Mouse (Mus musculus) limb, embryonic 15.5 days (tissue): ENCODE data around the gene Strn4. TPM values are rescaled to one million over a fixed set of nuclear protein-coding genes. Genes with fewer than 3 reads are reported as not detected.
A peak's percentile ranks its signal among the peaks of the same experiment; 100 is the strongest.

ENCODE experiments used
- ATAC-seq: fragments of 200-750 bp; cut with Nextera tagmentation; 2 replicates; pipeline ENCODE4 v1.8.0; 2017; ENCODE audit warnings: low read depth, moderate TSS enrichment; ENCODE audit not compliant: insufficient number of reproducible peaks, low FRiP score, low TSS enrichment
- H3K27ac ChIP-seq: fragments of 300-500 bp; sonication (generic); 2 replicates; pipeline ENCODE4 v1.5.1; 2015; ENCODE audit warnings: moderate library complexity, mild to moderate bottlenecking, inconsistent platforms
- H3K27me3 ChIP-seq: fragments of 300-500 bp; sonication (generic); 2 replicates; pipeline ENCODE4 v1.6.1; 2015; ENCODE audit warnings: inconsistent platforms
- H3K36me3 ChIP-seq: fragments of 300-500 bp; sonication (generic); 2 replicates; pipeline ENCODE4 v1.6.1; 2015; ENCODE audit warnings: inconsistent platforms
- H3K4me1 ChIP-seq: fragments of 300-500 bp; sonication (generic); 2 replicates; pipeline ENCODE4 v1.6.1; 2015; ENCODE audit warnings: inconsistent platforms
- H3K4me2 ChIP-seq: fragments of 300-500 bp; sonication (generic); 2 replicates; pipeline ENCODE4 v1.6.1; 2015; ENCODE audit warnings: mild to moderate bottlenecking, inconsistent platforms
- H3K4me3 ChIP-seq: fragments of 300-500 bp; sonication (generic); 2 replicates; pipeline ENCODE4 v1.5.1; 2015; ENCODE audit warnings: mild to moderate bottlenecking, inconsistent platforms
- H3K9ac ChIP-seq: fragments of 300-500 bp; sonication (generic); 2 replicates; pipeline ENCODE4 v1.6.1; 2015; ENCODE audit warnings: inconsistent platforms
- H3K9me3 ChIP-seq: fragments of 300-500 bp; sonication (generic); 2 replicates; pipeline ENCODE4 v1.6.1; 2016; ENCODE audit warnings: inconsistent platforms
- WGBS: fragments of 180-500 bp; shearing (Covaris S2); methylation state at CpG from one replicate; pipeline ENCODE4 v1.1.7; 2015; 5-methylcytosine and 5-hydroxymethylcytosine counted together
- polyA plus RNA-seq: library from polyadenylated mRNA; unstranded; fragments of >200 nt; fragmentation: Nextera tagmentation; extraction: Ambion mirVana; gene quantifications from 2 replicates; pipeline ENCODE4 v1.2.1, GENCODE M21; 2015

Strn4 gene
- polyA plus RNA-seq, 1 experiment from 2014 or later = 96.1 TPM

DNA sequence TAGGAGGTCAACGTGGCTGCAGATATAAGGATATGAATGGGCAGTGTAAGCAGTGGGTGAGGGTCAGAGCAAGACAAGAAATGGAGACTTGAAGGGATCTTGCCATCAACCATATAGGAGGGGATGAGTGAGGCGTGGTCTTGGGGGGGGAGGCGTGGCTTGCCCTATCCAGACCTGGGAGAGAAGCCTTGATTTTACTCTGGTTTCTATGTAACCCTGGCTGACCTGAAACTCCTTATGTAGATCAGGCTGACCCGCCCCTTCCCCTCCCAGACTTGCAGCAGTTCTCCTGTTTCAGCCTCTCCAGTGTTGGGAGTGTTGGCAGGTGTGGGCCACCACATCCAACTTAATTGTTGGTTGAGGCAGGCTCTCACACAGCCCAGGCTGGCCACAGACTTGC lies 68.6 kb downstream of the Strn4 start:
- H3K4me2 ChIP-seq = no peak overlapping the region
- H3K4me3 ChIP-seq = no peak overlapping the region
- H3K27ac ChIP-seq = no peak overlapping the region
- H3K9me3 ChIP-seq = peaks cover 8% of the 10 kb centered on the region; the same call in 1 of the 2 replicates
- H3K27me3 ChIP-seq = 0 out of 2 replicates have a peak, but pooled peaks cover 3% of the 10 kb centered on the region
- ATAC-seq = no peak
- 73% methylated on average over 4 of the region's 4 CpGs for WGBS
- H3K36me3 ChIP-seq = peaks cover 70% of the 10 kb centered on the region
- H3K9ac ChIP-seq = no peak overlapping the region
- peaks cover 17% of the 10 kb centered on the region for H3K4me1 ChIP-seq

DNA sequence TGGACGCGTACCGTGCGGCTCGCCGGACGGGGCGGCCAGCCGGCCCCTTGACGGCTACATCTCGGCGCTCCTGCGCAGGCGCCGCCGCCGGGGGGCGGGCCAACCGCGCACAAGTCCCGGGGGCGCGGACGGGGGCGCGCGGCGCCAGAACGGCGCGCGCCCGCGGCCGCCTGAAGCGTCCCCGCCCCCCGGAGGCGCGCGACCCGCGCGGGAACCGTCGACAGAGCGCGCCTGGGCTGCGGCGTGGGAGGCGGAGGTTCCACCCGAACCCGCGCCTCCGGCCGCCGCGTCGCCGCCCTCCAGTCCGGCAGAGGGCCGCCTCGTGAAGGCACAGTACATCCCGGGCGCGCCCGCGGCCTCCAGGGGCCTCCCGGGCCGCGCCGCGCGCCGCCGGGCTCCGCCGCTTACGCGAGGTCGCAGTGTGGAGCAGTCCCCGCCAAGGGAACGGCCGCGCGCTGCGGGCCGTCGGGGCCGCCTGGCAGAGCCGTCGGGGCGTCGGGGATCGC lies 69.6 kb downstream of the Strn4 start:
- peak overlapping the region; percentile 32 for H3K4me3 ChIP-seq
- peaks cover 70% of the 10 kb centered on the region for H3K36me3 ChIP-seq
- peaks cover 20% of the 10 kb centered on the region for H3K4me1 ChIP-seq
- H3K27ac ChIP-seq = no peak overlapping the region
- H3K9ac ChIP-seq = no peak overlapping the region
- H3K27me3 ChIP-seq = 0 out of 2 replicates have a peak, but pooled peaks cover 3% of the 10 kb centered on the region
- H3K4me2 ChIP-seq = peak overlapping the region; percentile 25
- H3K9me3 ChIP-seq = peaks cover 8% of the 10 kb centered on the region; the same call in 1 of the 2 replicates
- 30% methylated on average over 92 of the region's 95 CpGs for WGBS
- ATAC-seq = no peak

DNA sequence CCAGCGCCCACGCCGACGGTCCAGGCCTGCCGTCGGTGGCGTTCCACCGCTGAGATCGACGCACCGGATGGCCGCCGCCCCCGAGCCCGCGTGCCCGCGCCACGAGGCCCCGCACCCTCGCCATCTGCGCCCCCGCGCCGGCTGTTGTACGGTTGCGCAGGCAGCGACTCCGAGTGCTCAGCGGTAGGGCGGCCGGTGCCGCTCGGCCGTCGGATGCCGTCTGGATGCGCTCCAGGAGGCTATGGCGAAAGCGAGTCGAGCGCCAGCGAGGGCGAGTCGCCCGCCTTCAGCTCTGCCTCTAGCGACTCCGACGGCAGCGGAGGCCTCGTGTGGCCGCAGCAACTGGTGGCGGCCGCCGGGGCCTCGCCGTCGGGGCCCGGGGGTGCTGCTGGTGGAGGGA lies 70.2 kb downstream of the Strn4 start:
- Histone ChIP-seq H3K27me3 (0 out of 2 replicates have a peak, but pooled peaks cover 3% of the 10 kb centered on the region), H3K36me3 (peaks cover 70% of the 10 kb centered on the region), H3K4me1 (peaks cover 20% of the 10 kb centered on the region), H3K9me3 (peaks cover 8% of the 10 kb centered on the region; the same call in 1 of the 2 replicates), H3K4me2 (peak overlapping the region; percentile 25; the same call in 1 of the 2 replicates), H3K27ac (no peak overlapping the region), H3K9ac (no peak overlapping the region), H3K4me3 (peak overlapping the region; percentile 32)
- 62% methylated on average over 59 of the region's 59 CpGs for WGBS
- ATAC-seq = no peak

Other genes starting within 250 kb of the Strn4 start
- 14.3 and 15.7 TPM in 2 replicates for gene Arhgap35, start 200.9 kb upstream of the Strn4 start, polyA plus RNA-seq
- gene Ceacam15, start 140.2 kb upstream of the Strn4 start, polyA plus RNA-seq = not detected in 2 replicates
- not detected in 2 replicates for gene Ceacam9, start 94.0 kb upstream of the Strn4 start, polyA plus RNA-seq
- 253 and 283 TPM in 2 replicates for gene Ap2s1, start 77.5 kb upstream of the Strn4 start, polyA plus RNA-seq
- 32.5 and 39.5 TPM in 2 replicates for gene Slc1a5, start 34.5 kb upstream of the Strn4 start, polyA plus RNA-seq
- gene Fkrp, start 843 bp downstream of the Strn4 start, polyA plus RNA-seq = 25.8 and 27.1 TPM in 2 replicates
- gene Prkd2, start 27.0 kb downstream of the Strn4 start, polyA plus RNA-seq = 20.5 and 21.9 TPM in 2 replicates
- gene Dact3, start 59.4 kb downstream of the Strn4 start, polyA plus RNA-seq = 4.0 TPM in 2 replicates
- gene Gng8, start 75.9 kb downstream of the Strn4 start, polyA plus RNA-seq = 11.8 and 15.0 TPM in 2 replicates
- gene Ptgir, start 90.6 kb downstream of the Strn4 start, polyA plus RNA-seq = 4.0 and 5.1 TPM in 2 replicates
- 85.8 and 99.4 TPM in 2 replicates for gene Calm3, start 108.2 kb downstream of the Strn4 start, polyA plus RNA-seq
- 20.2 and 31.1 TPM in 2 replicates for gene Pnmal2, start 128.8 kb downstream of the Strn4 start, polyA plus RNA-seq
- 0.33 and 0.50 TPM in 2 replicates for gene Pnmal1, start 143.8 kb downstream of the Strn4 start, polyA plus RNA-seq
- 0.14 and 0.20 TPM in 2 replicates for gene Gm42372, start 167.2 kb downstream of the Strn4 start, polyA plus RNA-seq
- 19.1 and 40.8 TPM in 2 replicates for gene Ccdc8, start 176.8 kb downstream of the Strn4 start, polyA plus RNA-seq
- 101 and 115 TPM in 2 replicates for gene Ppp5c, start 212.0 kb downstream of the Strn4 start, polyA plus RNA-seq
- 29.0 and 33.4 TPM in 2 replicates for gene Hif3a, start 246.5 kb downstream of the Strn4 start, polyA plus RNA-seq